Mouse (Mus musculus): ENCODE measurements around the gene Plpp3. TPM values are rescaled to one million over a fixed set of nuclear protein-coding genes. Genes with fewer than 3 reads are reported as not detected.

The Plpp3 gene
- polyA plus RNA-seq, 1 experiment from 2014 or later, result 36.9 TPM

DNA sequence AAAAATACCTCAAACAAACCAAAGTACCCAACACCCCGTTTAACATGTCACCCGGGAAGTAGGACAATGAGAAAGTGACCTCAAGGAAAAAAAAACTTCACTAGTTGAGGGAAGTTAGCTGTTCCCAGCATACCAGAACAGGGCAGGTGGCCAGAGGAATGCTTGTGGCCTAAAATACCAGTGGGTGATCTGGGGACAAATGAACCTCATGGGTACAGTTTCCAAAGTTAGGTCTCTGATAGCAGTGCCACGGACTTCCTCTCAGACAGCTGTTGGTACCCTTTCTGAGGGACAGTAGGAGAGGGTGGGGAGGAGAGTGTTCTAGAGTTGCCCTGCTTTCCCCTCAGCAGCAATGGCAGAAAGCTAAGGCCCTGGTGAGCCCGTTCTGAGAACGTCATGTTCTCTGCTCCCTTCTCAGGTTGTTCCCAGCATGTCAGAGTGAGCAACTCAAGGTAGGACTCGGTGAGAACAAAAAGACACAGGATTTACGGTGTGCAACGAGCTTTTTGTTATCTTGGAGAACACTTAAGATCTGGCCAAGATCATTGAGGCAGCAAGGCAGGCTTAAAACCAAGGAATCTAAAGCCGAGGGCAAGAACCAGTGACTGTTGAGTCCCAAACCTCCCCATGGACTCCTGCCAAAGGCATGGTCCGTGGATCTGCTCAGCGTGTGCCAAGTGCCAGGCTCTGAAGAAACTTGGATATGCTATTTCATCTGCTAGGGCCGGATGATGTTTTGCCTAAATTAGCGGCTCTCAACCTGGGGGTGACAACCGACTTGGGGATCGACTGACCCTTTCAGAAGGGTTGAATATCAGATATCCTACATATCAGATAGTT lies 121.6 kb downstream of the Plpp3 start:
- 80% methylated on average over 15 of the region's 15 CpGs for WGBS
- H3K36me3 ChIP-seq (ENCODE audit: control insufficient read depth, insufficient read depth, low read length), result no peaks in the 10 kb centered on the region
- H3K27me3 ChIP-seq (replicated peaks; ENCODE audit: control insufficient read depth, insufficient read depth, low read length), result no peaks in the 10 kb centered on the region
- H3K9me3 ChIP-seq (ENCODE audit: control insufficient read depth, low read length), result no peaks in the 10 kb centered on the region
- H3K4me3 ChIP-seq (ENCODE audit: low read depth, low read length), result no peak overlapping the region
- DNase-seq (ENCODE audit: low spot score) (no peak), ATAC-seq (replicated peaks; ENCODE audit: low FRiP score, low TSS enrichment, low read depth) (no peak)
- H3K4me2 ChIP-seq (ENCODE audit: low read length), result no peak overlapping the region
- peaks cover 19% of the 10 kb centered on the region for H3K4me1 ChIP-seq (replicated peaks; ENCODE audit: control insufficient read depth, insufficient read depth, low read length)
- no peak overlapping the region for H3K27ac ChIP-seq (ENCODE audit: low read depth)
- no peak overlapping the region for H3K9ac ChIP-seq (ENCODE audit: low read length)

DNA sequence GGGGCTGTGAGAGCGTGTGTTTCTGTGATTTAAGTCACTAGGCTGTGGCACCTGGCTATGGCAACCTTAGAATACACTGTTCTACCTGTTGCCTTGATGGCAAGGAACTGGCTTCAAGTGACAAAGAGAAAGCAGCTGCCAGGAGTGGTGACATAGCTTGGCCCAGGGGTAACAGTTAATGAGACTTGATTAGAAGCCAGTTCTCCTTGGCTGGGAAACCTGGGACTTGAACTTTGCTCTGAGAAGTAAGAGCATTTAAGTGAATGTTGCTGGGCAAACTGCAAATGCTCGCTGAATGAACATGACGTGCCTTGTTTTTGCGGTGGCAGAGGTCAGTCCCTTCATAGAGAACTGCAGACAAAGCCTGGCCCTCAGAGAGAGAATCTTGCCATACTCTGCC lies 122.7 kb downstream of the Plpp3 start:
- Histone ChIP-seq H3K27ac (ENCODE audit: low read depth) (no peak overlapping the region), H3K4me2 (ENCODE audit: low read length) (no peak overlapping the region), H3K36me3 (ENCODE audit: control insufficient read depth, insufficient read depth, low read length) (no peaks in the 10 kb centered on the region), H3K9ac (ENCODE audit: low read length) (no peak overlapping the region), H3K27me3 (replicated peaks; ENCODE audit: control insufficient read depth, insufficient read depth, low read length) (no peaks in the 10 kb centered on the region), H3K4me1 (replicated peaks; ENCODE audit: control insufficient read depth, insufficient read depth, low read length) (peaks cover 19% of the 10 kb centered on the region), H3K9me3 (ENCODE audit: control insufficient read depth, low read length) (no peaks in the 10 kb centered on the region), H3K4me3 (ENCODE audit: low read depth, low read length) (no peak overlapping the region)
- ATAC-seq (replicated peaks; ENCODE audit: low FRiP score, low TSS enrichment, low read depth) (no peak), DNase-seq (ENCODE audit: low spot score) (no peak)
- WGBS, result 80% methylated on average over 4 of the region's 4 CpGs

- no peak for DNase-seq (ENCODE audit: low spot score)
- Histone ChIP-seq H3K4me3 (ENCODE audit: low read depth, low read length) (no peak overlapping the region), H3K9me3 (ENCODE audit: control insufficient read depth, low read length) (no peaks in the 10 kb centered on the region), H3K9ac (ENCODE audit: low read length) (no peak overlapping the region), H3K4me1 (replicated peaks; ENCODE audit: control insufficient read depth, insufficient read depth, low read length) (peaks cover 19% of the 10 kb centered on the region), H3K36me3 (ENCODE audit: control insufficient read depth, insufficient read depth, low read length) (no peaks in the 10 kb centered on the region), H3K4me2 (ENCODE audit: low read length) (no peak overlapping the region), H3K27me3 (replicated peaks; ENCODE audit: control insufficient read depth, insufficient read depth, low read length) (no peaks in the 10 kb centered on the region), H3K27ac (ENCODE audit: low read depth) (no peak overlapping the region)
- ATAC-seq (replicated peaks; ENCODE audit: low FRiP score, low TSS enrichment, low read depth), result no peak
- 41% methylated on average over 7 of the region's 7 CpGs for WGBS
Measured at GRCm38 (mm10) chr4:105281751-105282231, 124.6 kb downstream of the Plpp3 start.

Other genes with a start within 250 kb of the Plpp3 start
- gene Fyb2, start 243.9 kb upstream of the Plpp3 start, polyA plus RNA-seq (2014; fragmentation: Nextera tagmentation; extraction: Ambion mirVana), result 0.05 TPM in 1 of 2 replicates, not detected in the other
- 2.9 and 3.3 TPM in 2 replicates for gene Prkaa2, start 47.5 kb upstream of the Plpp3 start, polyA plus RNA-seq (2014; fragmentation: Nextera tagmentation; extraction: Ambion mirVana)